Mouse (Mus musculus) midbrain, embryonic 11.5 days (tissue): ENCODE data around the gene C2. TPM values are rescaled to one million over a fixed set of nuclear protein-coding genes. Genes with fewer than 3 reads are reported as not detected.

Experiments
- ATAC-seq: fragments of 200-750 bp; cut with Nextera tagmentation; 2 replicates; pipeline ENCODE4 v1.8.0; 2017; ENCODE audit warnings: moderate TSS enrichment, moderate library complexity; ENCODE audit not compliant: low FRiP score
- DNase-seq: peaks from one replicate; pipeline ENCODE4 v3.0.0; 2015; ENCODE audit warnings: low spot score; ENCODE audit errors: missing footprints
- H3K27ac ChIP-seq: fragments of 300-500 bp; sonication (generic); 2 replicates; pipeline ENCODE4 v1.5.1; 2014; ENCODE audit warnings: low read depth, low read length
- H3K27me3 ChIP-seq: fragments of 300-500 bp; sonication (generic); 2 replicates; pipeline ENCODE4 v1.6.1; 2014; ENCODE audit warnings: mild to moderate bottlenecking, low read length, moderate library complexity, mixed read lengths; ENCODE audit not compliant: control insufficient read depth, insufficient read depth
- H3K36me3 ChIP-seq: fragments of 300-500 bp; sonication (generic); 2 replicates; pipeline ENCODE4 v1.6.1; 2014; ENCODE audit warnings: mild to moderate bottlenecking, low read length, moderate library complexity, mixed read lengths; ENCODE audit not compliant: control insufficient read depth, insufficient read depth
- H3K4me1 ChIP-seq: fragments of 300-500 bp; sonication (generic); 2 replicates; pipeline ENCODE4 v1.6.1; 2014; ENCODE audit warnings: low read length; ENCODE audit not compliant: control insufficient read depth, insufficient read depth
- H3K4me2 ChIP-seq: fragments of 300-500 bp; sonication (generic); 2 replicates; pipeline ENCODE4 v1.6.1; 2014; ENCODE audit warnings: mild to moderate bottlenecking, moderate library complexity
- H3K4me3 ChIP-seq: fragments of 300-500 bp; sonication (generic); 2 replicates; pipeline ENCODE4 v1.5.1; 2014; ENCODE audit warnings: low read depth, low read length
- H3K9ac ChIP-seq: fragments of 300-500 bp; sonication (generic); 2 replicates; pipeline ENCODE4 v1.6.1; 2014; ENCODE audit warnings: low read length
- H3K9me3 ChIP-seq: fragments of 300-500 bp; sonication (generic); 2 replicates; pipeline ENCODE4 v1.6.1; 2016; ENCODE audit warnings: low read length; ENCODE audit not compliant: control insufficient read depth
- WGBS: fragments of 180-500 bp; shearing (Covaris S2); extraction: QIAGEN DNeasy Blood & Tissue Kit; methylation state at CpG from one replicate; pipeline ENCODE4 v1.1.7; 2014; 5-methylcytosine and 5-hydroxymethylcytosine counted together
- polyA plus RNA-seq: library from polyadenylated mRNA; unstranded; fragments of >200 nt; fragmentation: Nextera tagmentation; extraction: Ambion mirVana; gene quantifications from 2 replicates; pipeline ENCODE4 v1.2.1, GENCODE M21; 2014

C2 gene
- polyA plus RNA-seq, result 0.83 and 1.5 TPM in 2 replicates

GRCm38 (mm10) chr17:34898160-34898586 is at the start of gene C2, which contains the start of gene Ehmt2:
Gene C2, minus strand, starts transcription at chr17:34898265.
Gene Ehmt2, plus strand, starts transcription at chr17:34898469.
- DNase-seq (peak; percentile 97), ATAC-seq (peak; percentile 28)
- Histone ChIP-seq H3K36me3 (peaks cover 16% of the 10 kb centered on the region), H3K27ac (peak within 1 kb of the TSS; percentile 92), H3K4me2 (peak within 1 kb of the TSS; percentile 98), H3K9ac (peak within 1 kb of the TSS; percentile 99), H3K27me3 (no peaks in the 10 kb centered on the region), H3K4me3 (peak within 1 kb of the TSS; percentile 95), H3K9me3 (no peaks in the 10 kb centered on the region), H3K4me1 (peaks cover 26% of the 10 kb centered on the region)
- WGBS, result under 1% methylated on average over 30 of the region's 44 CpGs

GRCm38 (mm10) chr17:34947606-34948005 is 49.5 kb upstream of the C2 start:
- peaks cover 13% of the 10 kb centered on the region; the same call in 1 of the 2 replicates for H3K36me3 ChIP-seq
- no peak overlapping the region for H3K4me3 ChIP-seq
- no peak for ATAC-seq
- 35% methylated on average over 8 of the region's 8 CpGs for WGBS
- peaks cover 5% of the 10 kb centered on the region; the same call in 1 of the 2 replicates for H3K4me1 ChIP-seq
- no peaks in the 10 kb centered on the region for H3K9me3 ChIP-seq
- no peaks in the 10 kb centered on the region for H3K27me3 ChIP-seq
- no peak overlapping the region for H3K9ac ChIP-seq
- DNase-seq, result peak; percentile 89
- H3K4me2 ChIP-seq, result no peak overlapping the region
- H3K27ac ChIP-seq, result no peak overlapping the region

- H3K9ac ChIP-seq, result no peak overlapping the region
- peaks cover 13% of the 10 kb centered on the region; the same call in 1 of the 2 replicates for H3K36me3 ChIP-seq
- H3K27ac ChIP-seq, result no peak overlapping the region
- H3K4me2 ChIP-seq, result no peak overlapping the region
- no peak overlapping the region for H3K4me3 ChIP-seq
- peaks cover 7% of the 10 kb centered on the region for H3K4me1 ChIP-seq
- ATAC-seq (no peak), DNase-seq (peak; percentile 72)
- H3K27me3 ChIP-seq, result no peaks in the 10 kb centered on the region
- WGBS, result 91% methylated on average over 5 of the region's 5 CpGs
- H3K9me3 ChIP-seq, result no peaks in the 10 kb centered on the region
Measured at GRCm38 (mm10) chr17:34946486-34947140, 48.5 kb upstream of the C2 start.

- H3K9ac ChIP-seq, result no peak overlapping the region
- DNase-seq, result peak; percentile 28
Measured at GRCm38 (mm10) chr17:34944362-34944761, 46.3 kb upstream of the C2 start.

GRCm38 (mm10) chr17:34943128-34943815 is 45.2 kb upstream of the C2 start:
- ATAC-seq (no peak), DNase-seq (peak; percentile 35)
- Histone ChIP-seq H3K9ac (no peak overlapping the region), H3K4me2 (no peak overlapping the region), H3K4me1 (peaks cover 4% of the 10 kb centered on the region), H3K27me3 (no peaks in the 10 kb centered on the region), H3K27ac (no peak overlapping the region), H3K4me3 (no peak overlapping the region), H3K9me3 (no peaks in the 10 kb centered on the region), H3K36me3 (no peaks in the 10 kb centered on the region)
- 87% methylated on average over 4 of the region's 4 CpGs for WGBS

More at GRCm38 (mm10) chr17:34944362-34944761, 46.3 kb upstream of the C2 start:
- ATAC-seq, result no peak
- Histone ChIP-seq H3K4me1 (peaks cover 4% of the 10 kb centered on the region), H3K4me3 (no peak overlapping the region), H3K27ac (no peak overlapping the region), H3K27me3 (no peaks in the 10 kb centered on the region), H3K36me3 (no peaks in the 10 kb centered on the region), H3K4me2 (no peak overlapping the region), H3K9me3 (no peaks in the 10 kb centered on the region)

- peak overlapping the region; percentile 23 for H3K4me3 ChIP-seq
- 7% methylated on average over 15 of the region's 15 CpGs for WGBS
- H3K4me2 ChIP-seq, result peak overlapping the region; percentile 46
- no peaks in the 10 kb centered on the region for H3K9me3 ChIP-seq
- H3K36me3 ChIP-seq, result no peaks in the 10 kb centered on the region
- DNase-seq (peak; percentile 94), ATAC-seq (peak; percentile 46; the same call in 1 of the 2 replicates)
- peak overlapping the region; percentile 58 for H3K9ac ChIP-seq
- peaks cover 4% of the 10 kb centered on the region for H3K4me1 ChIP-seq
- no peaks in the 10 kb centered on the region for H3K27me3 ChIP-seq
- no peak overlapping the region for H3K27ac ChIP-seq
Measured at GRCm38 (mm10) chr17:34941344-34942041, 43.4 kb upstream of the C2 start.

GRCm38 (mm10) chr17:34937960-34938505 is 40.0 kb upstream of the C2 start:
- no peak for DNase-seq
- H3K27ac ChIP-seq, result no peak overlapping the region
- ATAC-seq, result no peak
- H3K9me3 ChIP-seq, result no peaks in the 10 kb centered on the region
- WGBS, result 84% methylated on average over 6 of the region's 6 CpGs
- H3K4me3 ChIP-seq, result no peak overlapping the region
- H3K4me1 ChIP-seq, result peaks cover 4% of the 10 kb centered on the region
- no peak overlapping the region for H3K4me2 ChIP-seq
- no peak overlapping the region for H3K9ac ChIP-seq
- no peaks in the 10 kb centered on the region for H3K27me3 ChIP-seq
- no peaks in the 10 kb centered on the region for H3K36me3 ChIP-seq

- H3K4me1 ChIP-seq, result peaks cover 4% of the 10 kb centered on the region
- no peak overlapping the region for H3K4me2 ChIP-seq
- H3K36me3 ChIP-seq, result no peaks in the 10 kb centered on the region
- no peak overlapping the region for H3K4me3 ChIP-seq
- H3K9ac ChIP-seq, result no peak overlapping the region
- H3K27ac ChIP-seq, result no peak overlapping the region
- no peak for ATAC-seq
- H3K27me3 ChIP-seq, result no peaks in the 10 kb centered on the region
- DNase-seq, result peak; percentile 72
- no peaks in the 10 kb centered on the region for H3K9me3 ChIP-seq
- 56% methylated on average over 8 of the region's 8 CpGs for WGBS
Measured at GRCm38 (mm10) chr17:34934830-34935229, 36.8 kb upstream of the C2 start.
